Mouse (Mus musculus) intestine, postnatal 0 days (tissue): ENCODE measurements at regions not wholly inside any gene's neighbourhood (a gene's known extent, or its start where the extent isn't known, plus 50 kb on each side); places are given as distances from the start of the nearest gene placed in this dataset.

Experiments
- ATAC-seq: fragments of 200-750 bp; cut with Nextera tagmentation; 2 replicates; pipeline ENCODE4 v1.8.0; 2017; ENCODE audit warnings: mild to moderate bottlenecking, moderate TSS enrichment, moderate library complexity
- H3K27ac ChIP-seq: fragments of 300-500 bp; sonication (generic); 2 replicates; pipeline ENCODE4 v1.5.1; 2014; ENCODE audit warnings: mild to moderate bottlenecking, low read depth, low read length, moderate library complexity
- H3K27me3 ChIP-seq: fragments of 300-500 bp; sonication (generic); replicated peaks from 2 replicates; pipeline ENCODE4 v1.6.1; 2014; ENCODE audit warnings: low read length, mixed read lengths; ENCODE audit not compliant: control insufficient read depth, insufficient read depth
- H3K36me3 ChIP-seq: fragments of 300-500 bp; sonication (generic); 2 replicates; pipeline ENCODE4 v1.6.1; 2014; ENCODE audit warnings: mild to moderate bottlenecking, moderate library complexity; ENCODE audit not compliant: control insufficient read depth, insufficient read depth
- H3K4me1 ChIP-seq: fragments of 300-500 bp; sonication (generic); replicated peaks from 2 replicates; pipeline ENCODE4 v1.6.1; 2014; ENCODE audit warnings: antibody characterized with exemption, low read length, mixed read lengths; ENCODE audit not compliant: control insufficient read depth, insufficient read depth
- H3K4me2 ChIP-seq: fragments of 300-500 bp; sonication (generic); replicated peaks from 2 replicates; pipeline ENCODE4 v1.6.1; 2014; ENCODE audit warnings: low read depth, mild to moderate bottlenecking, moderate library complexity
- H3K4me3 ChIP-seq: fragments of 300-500 bp; sonication (generic); 2 replicates; pipeline ENCODE4 v1.5.1; 2014; ENCODE audit warnings: low read depth, low read length
- H3K9ac ChIP-seq: fragments of 300-500 bp; sonication (generic); 2 replicates; pipeline ENCODE4 v1.6.1; 2014; ENCODE audit warnings: mild to moderate bottlenecking, low read depth, low read length
- H3K9me3 ChIP-seq: fragments of 300-500 bp; sonication (generic); 2 replicates; pipeline ENCODE4 v1.6.1; 2016; ENCODE audit warnings: mixed run types; ENCODE audit not compliant: control insufficient read depth
- CTCF ChIP-seq: sonication (generic); IDR thresholded peaks from 2 replicates; pipeline ENCODE4 v1.5.1; 2016; ENCODE audit warnings: low read depth, mild to moderate bottlenecking, control low read depth, antibody characterized with exemption, moderate library complexity
- WGBS: fragments of 180-500 bp; shearing (Covaris S2); extraction: QIAGEN DNeasy Blood & Tissue Kit; methylation state at CpG from one replicate; pipeline ENCODE4 v1.1.7; 2014; 5-methylcytosine and 5-hydroxymethylcytosine counted together

GRCm38 (mm10) chr19:6630613-6630940 lies 87.7 kb upstream of the Slc22a12 start:
- H3K36me3 ChIP-seq = no peaks in the 10 kb centered on the region
- H3K27me3 ChIP-seq = peaks cover 44% of the 10 kb centered on the region; the same call in 1 of the 2 replicates
- no peak overlapping the region for H3K4me2 ChIP-seq
- H3K9me3 ChIP-seq = no peaks in the 10 kb centered on the region
- H3K4me3 ChIP-seq = no peak overlapping the region
- no peak overlapping the region for H3K9ac ChIP-seq
- no peak for TF ChIP-seq CTCF
- no peaks in the 10 kb centered on the region for H3K4me1 ChIP-seq
- 71% methylated on average over 4 of the region's 4 CpGs for WGBS
- ATAC-seq = no peak
- H3K27ac ChIP-seq = no peak overlapping the region

- 0 out of 2 replicates have a peak overlapping the region, but pooled peaks have one; percentile 54 for H3K27ac ChIP-seq
- H3K4me1 ChIP-seq = no peaks in the 10 kb centered on the region
- H3K4me3 ChIP-seq = no peak overlapping the region
- 55% methylated on average over 9 of the region's 9 CpGs for WGBS
- TF ChIP-seq CTCF = 0 out of 2 replicates have a peak, but pooled peaks have one; percentile 10
- H3K36me3 ChIP-seq = no peaks in the 10 kb centered on the region
- peak; percentile 97 for ATAC-seq
- peaks cover 39% of the 10 kb centered on the region; the same call in 1 of the 2 replicates for H3K27me3 ChIP-seq
- no peak overlapping the region for H3K4me2 ChIP-seq
- H3K9me3 ChIP-seq = no peaks in the 10 kb centered on the region
- no peak overlapping the region for H3K9ac ChIP-seq
These were observed 87.2 kb upstream of the Slc22a12 start for GRCm38 (mm10) chr19:6629911-6630612.

GRCm38 (mm10) chr19:6625574-6625973 lies 82.7 kb upstream of the Slc22a12 start:
- no peak for TF ChIP-seq CTCF
- H3K4me1 ChIP-seq = no peaks in the 10 kb centered on the region
- no peak overlapping the region for H3K4me2 ChIP-seq
- 41% methylated on average over 3 of the region's 3 CpGs for WGBS
- ATAC-seq = no peak
- no peak overlapping the region for H3K4me3 ChIP-seq
- H3K27ac ChIP-seq = no peak overlapping the region
- H3K27me3 ChIP-seq = peaks cover 21% of the 10 kb centered on the region; the same call in 1 of the 2 replicates
- H3K9me3 ChIP-seq = no peaks in the 10 kb centered on the region
- no peak overlapping the region for H3K9ac ChIP-seq
- H3K36me3 ChIP-seq = no peaks in the 10 kb centered on the region

GRCm38 (mm10) chr19:6621023-6621422 lies 78.2 kb upstream of the Slc22a12 start:
- Histone ChIP-seq H3K27ac (no peak overlapping the region), H3K4me1 (no peaks in the 10 kb centered on the region), H3K36me3 (no peaks in the 10 kb centered on the region), H3K9ac (no peak overlapping the region), H3K9me3 (no peaks in the 10 kb centered on the region), H3K4me2 (no peak overlapping the region), H3K4me3 (no peak overlapping the region), H3K27me3 (no peaks in the 10 kb centered on the region)
- no peak for ATAC-seq
- WGBS = 78% methylated on average over 6 of the region's 6 CpGs
- no peak for TF ChIP-seq CTCF

GRCm38 (mm10) chr19:6619546-6619945 lies 76.7 kb upstream of the Slc22a12 start:
- no peak for ATAC-seq
- Histone ChIP-seq H3K27me3 (no peaks in the 10 kb centered on the region), H3K9ac (no peak overlapping the region), H3K4me1 (no peaks in the 10 kb centered on the region), H3K9me3 (no peaks in the 10 kb centered on the region), H3K36me3 (no peaks in the 10 kb centered on the region), H3K4me3 (no peak overlapping the region), H3K27ac (no peak overlapping the region), H3K4me2 (no peak overlapping the region)
- 70% methylated on average over 6 of the region's 6 CpGs for WGBS
- TF ChIP-seq CTCF = no peak

GRCm38 (mm10) chr19:6616659-6617058 lies 73.8 kb upstream of the Slc22a12 start:
- no peaks in the 10 kb centered on the region for H3K4me1 ChIP-seq
- H3K36me3 ChIP-seq = no peaks in the 10 kb centered on the region
- peaks cover 2% of the 10 kb centered on the region; the same call in 1 of the 2 replicates for H3K27me3 ChIP-seq
- TF ChIP-seq CTCF = peak; percentile 28; the same call in 1 of the 2 replicates
- H3K27ac ChIP-seq = no peak overlapping the region
- no peaks in the 10 kb centered on the region for H3K9me3 ChIP-seq
- H3K4me3 ChIP-seq = no peak overlapping the region
- ATAC-seq = no peak
- 85% methylated on average over 5 of the region's 5 CpGs for WGBS
- H3K9ac ChIP-seq = no peak overlapping the region
- no peak overlapping the region for H3K4me2 ChIP-seq
